Mouse (Mus musculus) forelimb bud, embryonic 11.5 days (tissue): ENCODE data around the gene Mgat4c.

ENCODE experiments used
- DNase-seq: peaks from one replicate; pipeline ENCODE4 v3.0.0-alpha.2; 2012; ENCODE audit warnings: low read depth, low spot score

Mgat4c gene

GRCm38 (mm10) chr10:101681437-101681912, at the start of gene Mgat4c:
Gene Mgat4c, plus strand, starts transcription at chr10:101681487.
- DNase-seq, result no peak

GRCm38 (mm10) chr10:101635266-101635665, 46.0 kb upstream of the Mgat4c start:
- DNase-seq, result no peak

GRCm38 (mm10) chr10:101641048-101641447, 40.2 kb upstream of the Mgat4c start:
- no peak for DNase-seq

GRCm38 (mm10) chr10:101681914-101682313, 627 bp downstream of the Mgat4c start:
- no peak for DNase-seq

GRCm38 (mm10) chr10:101761828-101762227, 80.5 kb downstream of the Mgat4c start:
- no peak for DNase-seq

GRCm38 (mm10) chr10:101770688-101771087, 89.4 kb downstream of the Mgat4c start:
- no peak for DNase-seq

GRCm38 (mm10) chr10:101771157-101771556, 89.9 kb downstream of the Mgat4c start:
- no peak for DNase-seq

- peak; percentile 68 for DNase-seq
These were observed 102.0 kb downstream of the Mgat4c start for GRCm38 (mm10) chr10:101783161-101783744.

GRCm38 (mm10) chr10:101795507-101795906, 114.2 kb downstream of the Mgat4c start:
- DNase-seq, result no peak

- DNase-seq, result no peak
These were observed 117.7 kb downstream of the Mgat4c start for GRCm38 (mm10) chr10:101798831-101799474.

- DNase-seq, result no peak
These were observed 127.5 kb downstream of the Mgat4c start for GRCm38 (mm10) chr10:101808768-101809167.

- peak; percentile 2 for DNase-seq
These were observed 135.6 kb downstream of the Mgat4c start for GRCm38 (mm10) chr10:101816902-101817301.

GRCm38 (mm10) chr10:101827944-101828343, 146.7 kb downstream of the Mgat4c start:
- DNase-seq, result no peak

GRCm38 (mm10) chr10:101856115-101856514, 174.8 kb downstream of the Mgat4c start:
- no peak for DNase-seq

- DNase-seq, result no peak
These were observed 208.6 kb downstream of the Mgat4c start for GRCm38 (mm10) chr10:101889866-101890265.

- no peak for DNase-seq
These were observed 236.1 kb downstream of the Mgat4c start for GRCm38 (mm10) chr10:101917328-101917814.

- no peak for DNase-seq
These were observed 316.3 kb downstream of the Mgat4c start for GRCm38 (mm10) chr10:101997612-101998011.

GRCm38 (mm10) chr10:102042513-102042912, 361.2 kb downstream of the Mgat4c start:
- DNase-seq, result no peak

- no peak for DNase-seq
These were observed 374.9 kb downstream of the Mgat4c start for GRCm38 (mm10) chr10:102056218-102056617.

GRCm38 (mm10) chr10:102056975-102057565, 375.8 kb downstream of the Mgat4c start:
- no peak for DNase-seq

- no peak for DNase-seq
These were observed 393.5 kb downstream of the Mgat4c start for GRCm38 (mm10) chr10:102074541-102075398.

- no peak for DNase-seq
These were observed 441.9 kb downstream of the Mgat4c start for GRCm38 (mm10) chr10:102123153-102123552.
